Mouse (Mus musculus): ENCODE measurements around the gene Dnmbp.
A peak's percentile ranks its signal among the peaks of the same experiment; 100 is the strongest.
"Not testable (repeated sequence)": the region's sequence is repeated elsewhere in the genome, so short reads cannot be mapped to it uniquely, and the experiment has no call there.

Dnmbp gene

DNA sequence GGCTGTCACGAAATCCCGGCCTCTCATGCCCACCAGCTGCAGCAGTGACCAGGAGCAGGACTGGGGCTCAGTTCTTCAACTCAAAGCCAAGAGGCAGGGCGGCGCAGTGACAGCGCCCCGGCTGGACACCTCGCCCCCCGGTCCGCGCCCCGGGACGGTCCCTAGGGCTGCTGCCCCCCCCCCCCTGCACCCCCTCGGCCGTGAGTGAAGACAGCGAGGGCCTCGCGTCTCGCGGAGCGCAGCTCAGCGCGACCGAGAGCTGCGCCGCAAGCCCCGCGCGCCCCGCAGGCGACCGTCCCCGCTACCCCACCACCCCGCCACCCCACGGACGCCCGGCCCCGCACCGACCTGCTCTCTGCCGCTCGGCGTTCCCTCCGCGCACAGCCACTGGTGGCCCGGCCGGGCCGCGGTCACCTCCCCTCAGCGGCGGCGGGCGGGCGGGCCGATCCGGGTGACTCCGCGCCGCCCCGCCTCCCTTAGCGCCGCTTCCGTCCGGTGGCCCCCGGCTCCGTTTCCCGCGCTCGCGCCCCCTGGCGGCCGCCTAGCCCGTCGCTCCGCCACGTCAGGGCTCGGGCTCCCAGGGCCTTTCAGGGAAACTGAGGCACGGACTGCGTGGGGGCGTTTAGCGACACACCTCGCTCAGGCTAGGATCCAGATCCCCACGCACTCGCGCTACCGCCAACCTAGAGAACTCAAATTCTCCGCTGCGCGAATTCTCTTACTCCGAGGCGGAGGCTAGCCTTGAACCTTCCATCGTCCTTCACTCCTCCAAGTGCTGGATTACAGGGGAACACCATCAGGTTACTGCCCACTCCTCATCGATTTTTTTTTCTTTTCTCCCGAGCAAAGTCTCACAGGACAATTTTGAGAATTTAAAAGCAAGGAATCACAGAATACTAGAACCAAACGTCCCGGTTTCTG lies at the start of gene Dnmbp:
Dnmbp (minus strand) TSS at position 423 of the 921 bp plus-strand sequence.
- peak; percentile 14 for DNase-seq (ENCODE audit: low spot score)

DNA sequence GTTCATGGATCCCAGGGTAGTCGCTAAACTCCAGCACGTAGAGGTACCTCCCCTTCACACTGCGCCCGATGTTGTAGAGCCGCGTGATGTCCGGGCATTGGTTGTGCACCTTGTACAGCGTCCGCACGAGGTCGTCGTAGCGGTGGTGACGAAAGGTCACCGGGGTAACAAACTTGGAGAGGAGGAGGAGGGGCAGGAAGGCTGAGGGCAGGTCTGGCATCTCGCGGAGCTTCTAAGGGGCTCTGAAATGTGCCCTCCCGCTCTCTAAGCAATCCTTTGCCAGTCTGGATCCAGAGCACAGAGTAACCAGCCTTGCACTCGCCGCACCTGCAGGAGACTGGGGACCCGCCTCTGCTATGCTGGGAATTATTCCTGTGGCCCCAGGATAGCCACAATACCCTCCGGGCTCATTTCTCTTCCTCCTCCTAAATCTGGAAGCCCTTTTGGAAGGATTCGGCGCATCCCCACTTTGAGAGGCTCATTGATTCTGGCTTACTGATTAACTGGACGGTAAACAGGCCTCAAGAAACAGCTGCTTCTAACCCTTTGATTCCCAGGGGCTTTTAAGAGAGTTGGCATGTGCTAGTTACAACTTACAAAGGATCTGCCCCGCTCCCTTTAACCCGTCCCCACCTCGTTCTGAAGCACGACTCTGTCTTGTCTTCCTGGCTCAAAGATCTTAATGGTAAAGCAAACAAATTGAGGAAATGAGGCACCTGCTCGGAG lies 46.2 kb upstream of the Dnmbp start, which contains the start of gene Cpn1:
Cpn1 (minus strand) TSS at position 488 of the 726 bp plus-strand sequence.
- no peak for DNase-seq (ENCODE audit: low spot score)

GRCm38 (mm10) chr19:43981992-43982391 lies 42.0 kb upstream of the Dnmbp start:
- DNase-seq (ENCODE audit: low spot score) = no peak

- no peak for DNase-seq (ENCODE audit: low spot score)
These were observed 40.7 kb upstream of the Dnmbp start for GRCm38 (mm10) chr19:43980711-43981110.

- no peak for DNase-seq (ENCODE audit: low spot score)
These were observed 37.8 kb upstream of the Dnmbp start for GRCm38 (mm10) chr19:43977799-43978198.

- no peak for DNase-seq (ENCODE audit: low spot score)
These were observed 36.7 kb upstream of the Dnmbp start for GRCm38 (mm10) chr19:43976661-43977060.

DNA sequence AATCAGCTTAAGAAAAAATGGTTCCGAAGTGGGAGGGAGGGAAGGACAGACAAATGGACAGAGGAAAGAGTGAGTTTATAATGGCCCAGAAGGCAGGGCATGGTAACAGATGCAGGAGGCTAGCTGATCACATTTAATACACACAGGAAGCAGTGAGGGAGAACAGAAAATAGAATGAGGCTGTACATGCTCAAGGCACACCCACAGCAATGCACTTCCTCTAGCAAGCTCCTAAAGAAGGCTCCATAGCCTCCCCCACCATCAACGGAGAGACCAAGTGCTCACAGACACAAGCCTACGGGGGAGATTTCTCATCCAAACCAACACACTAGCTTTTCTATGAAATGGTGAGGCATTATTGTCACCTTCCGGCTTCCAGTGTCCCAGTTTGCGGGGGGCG lies 34.2 kb upstream of the Dnmbp start:
- no peak for DNase-seq (ENCODE audit: low spot score)

DNA sequence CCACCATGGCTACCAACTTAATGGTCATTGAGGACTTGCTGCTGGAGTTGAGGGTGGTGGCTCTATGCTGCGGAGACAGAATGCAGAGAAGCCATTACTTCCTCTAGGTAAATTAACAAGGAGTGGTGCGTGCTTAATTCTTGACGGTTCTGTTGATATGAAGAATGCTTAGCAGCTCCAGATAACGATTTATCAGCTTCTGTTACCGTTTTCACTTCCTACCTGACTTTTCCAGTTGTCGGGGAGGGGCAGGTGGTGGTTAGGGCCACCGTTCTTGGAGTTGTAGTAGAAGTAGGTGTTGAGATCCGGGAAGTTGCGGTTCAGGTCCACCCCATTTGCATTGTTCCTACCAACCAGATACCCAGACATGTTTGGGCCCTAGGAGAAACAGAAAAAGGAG lies 33.7 kb upstream of the Dnmbp start:
- no peak for DNase-seq (ENCODE audit: low spot score)

DNA sequence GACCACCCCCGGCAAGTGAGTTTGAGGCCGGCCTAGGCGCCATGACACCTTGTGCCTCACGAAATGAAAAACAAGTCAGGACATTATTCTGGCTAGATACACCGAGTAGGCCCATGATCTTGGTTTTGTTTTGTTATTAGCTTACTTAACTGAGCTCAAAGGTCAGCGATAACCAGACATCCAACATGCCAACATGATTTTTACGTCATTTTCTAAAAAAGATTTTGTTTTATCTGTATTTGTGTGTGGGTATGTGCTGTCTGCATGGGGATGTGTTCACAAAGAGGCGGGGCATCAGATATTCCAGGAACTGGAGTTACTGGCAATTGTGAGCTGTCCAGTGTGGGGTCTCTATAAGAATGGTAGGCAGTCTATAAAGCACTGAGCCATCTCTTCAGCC lies 32.1 kb upstream of the Dnmbp start:
- no peak for DNase-seq (ENCODE audit: low spot score)

GRCm38 (mm10) chr19:43968436-43969026 lies 28.5 kb upstream of the Dnmbp start:
- DNase-seq (ENCODE audit: low spot score) = no peak

DNA sequence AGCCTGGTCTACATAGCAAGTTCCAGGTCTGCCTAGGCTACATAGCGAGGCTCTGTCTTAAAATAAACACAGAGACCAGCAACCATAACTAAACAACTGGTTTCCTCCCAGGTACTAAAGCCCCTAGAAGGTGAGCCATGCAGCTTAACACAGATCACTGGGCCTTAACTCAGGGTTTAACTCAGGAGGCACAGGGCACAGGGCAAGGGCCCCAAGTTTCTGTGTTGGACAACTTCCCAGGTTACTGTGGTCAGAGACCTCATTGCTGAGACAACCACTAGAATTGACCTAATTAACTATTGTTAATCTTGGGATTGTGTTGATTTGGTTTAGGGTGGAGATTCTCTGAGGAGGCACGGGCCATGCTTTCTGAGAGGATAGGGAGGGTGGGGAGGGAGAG lies 26.5 kb upstream of the Dnmbp start:
- no peak for DNase-seq (ENCODE audit: low spot score)

- no peak for DNase-seq (ENCODE audit: low spot score)
These were observed 25.6 kb upstream of the Dnmbp start for GRCm38 (mm10) chr19:43965496-43966085.

GRCm38 (mm10) chr19:43962795-43963194 lies 22.8 kb upstream of the Dnmbp start:
- DNase-seq (ENCODE audit: low spot score) = no peak

- DNase-seq (ENCODE audit: low spot score) = no peak
These were observed 21.2 kb upstream of the Dnmbp start for GRCm38 (mm10) chr19:43961185-43961584.

GRCm38 (mm10) chr19:43960014-43960413 lies 20.0 kb upstream of the Dnmbp start:
- no peak for DNase-seq (ENCODE audit: low spot score)

DNA sequence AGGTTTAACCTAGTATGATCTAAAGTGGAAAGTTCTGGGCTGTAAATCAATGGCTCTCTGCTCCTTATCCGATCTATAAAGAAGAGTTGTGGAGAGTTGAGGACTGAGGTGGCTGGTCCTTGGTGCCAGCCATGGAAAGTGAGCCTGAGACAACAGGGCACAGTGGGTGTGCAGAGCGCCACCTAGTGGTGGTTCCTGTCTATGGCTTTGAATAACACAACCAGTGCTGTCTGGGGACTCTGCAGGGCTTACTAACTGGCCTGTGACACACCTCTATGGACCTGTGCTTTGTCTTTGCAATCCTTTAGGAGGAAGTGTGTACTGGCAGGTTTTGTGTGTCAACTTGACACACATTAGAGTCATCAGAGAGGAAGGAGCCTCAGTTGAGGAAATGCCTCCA lies 19.2 kb upstream of the Dnmbp start:
- peak; percentile 53 for DNase-seq (ENCODE audit: low spot score)

- peak; percentile 47 for DNase-seq (ENCODE audit: low spot score)
These were observed 17.9 kb upstream of the Dnmbp start for GRCm38 (mm10) chr19:43957881-43958280.

GRCm38 (mm10) chr19:43957402-43957801 lies 17.4 kb upstream of the Dnmbp start:
- DNase-seq (ENCODE audit: low spot score) = no peak

DNA sequence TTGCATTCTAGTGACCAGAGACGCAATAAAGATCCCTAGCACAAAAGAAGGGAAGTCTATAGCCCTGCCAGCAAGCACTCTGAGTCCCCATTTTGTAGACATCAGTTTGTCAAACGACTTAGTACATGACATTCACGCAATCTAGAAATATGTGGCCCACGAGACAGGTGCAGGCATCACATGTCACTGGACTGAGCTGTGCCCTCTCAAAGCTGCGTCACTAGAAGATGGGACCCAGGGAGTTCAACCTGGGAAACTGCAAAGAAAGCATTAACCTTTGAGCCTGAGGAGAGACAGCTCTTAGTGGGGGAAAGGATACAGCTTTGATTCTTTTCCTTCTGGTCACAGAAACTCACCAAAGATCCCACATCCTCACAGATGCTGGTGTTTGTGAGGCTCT lies 15.3 kb upstream of the Dnmbp start:
- no peak for DNase-seq (ENCODE audit: low spot score)

DNA sequence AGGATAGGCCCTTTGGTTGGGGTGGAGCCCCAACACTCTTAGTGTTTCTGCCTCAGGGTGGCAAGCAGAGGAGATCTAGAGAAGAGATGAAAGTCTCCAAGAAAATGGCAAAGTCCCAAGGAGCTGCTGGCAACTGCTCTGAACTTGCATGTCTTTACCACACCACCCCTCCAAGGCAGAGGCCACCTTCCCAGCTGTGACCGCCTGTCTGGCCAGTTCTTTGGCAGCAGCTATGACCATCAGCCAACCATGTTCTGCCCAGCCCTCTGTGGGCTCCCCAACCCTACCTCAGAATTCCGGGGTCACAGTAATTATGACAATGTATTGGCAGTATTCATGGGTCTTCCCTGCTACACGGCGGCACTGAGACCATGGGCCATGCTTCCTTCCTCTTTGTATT lies 14.9 kb upstream of the Dnmbp start:
- no peak for DNase-seq (ENCODE audit: low spot score)

DNA sequence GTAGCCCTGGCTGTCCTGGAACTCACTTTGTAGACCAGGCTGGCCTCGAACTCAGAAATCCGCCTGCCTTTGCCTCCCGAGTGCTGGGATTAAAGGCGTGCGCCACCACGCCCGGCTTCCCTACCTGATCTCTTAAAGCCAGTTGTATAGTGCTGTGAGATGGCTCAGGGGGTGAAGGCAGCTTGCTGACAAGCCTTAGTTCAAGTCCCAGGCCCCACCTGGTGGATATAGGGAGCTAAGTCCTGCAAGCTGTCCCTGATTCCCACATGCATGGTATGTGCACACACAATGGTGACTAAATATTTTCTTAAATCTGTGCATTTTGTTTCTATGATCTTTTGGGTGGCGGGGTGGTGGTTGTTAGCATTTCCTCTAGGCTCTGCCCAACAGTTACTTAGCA lies 12.9 kb upstream of the Dnmbp start:
- DNase-seq (ENCODE audit: low spot score) = not testable (repeated sequence)

DNA sequence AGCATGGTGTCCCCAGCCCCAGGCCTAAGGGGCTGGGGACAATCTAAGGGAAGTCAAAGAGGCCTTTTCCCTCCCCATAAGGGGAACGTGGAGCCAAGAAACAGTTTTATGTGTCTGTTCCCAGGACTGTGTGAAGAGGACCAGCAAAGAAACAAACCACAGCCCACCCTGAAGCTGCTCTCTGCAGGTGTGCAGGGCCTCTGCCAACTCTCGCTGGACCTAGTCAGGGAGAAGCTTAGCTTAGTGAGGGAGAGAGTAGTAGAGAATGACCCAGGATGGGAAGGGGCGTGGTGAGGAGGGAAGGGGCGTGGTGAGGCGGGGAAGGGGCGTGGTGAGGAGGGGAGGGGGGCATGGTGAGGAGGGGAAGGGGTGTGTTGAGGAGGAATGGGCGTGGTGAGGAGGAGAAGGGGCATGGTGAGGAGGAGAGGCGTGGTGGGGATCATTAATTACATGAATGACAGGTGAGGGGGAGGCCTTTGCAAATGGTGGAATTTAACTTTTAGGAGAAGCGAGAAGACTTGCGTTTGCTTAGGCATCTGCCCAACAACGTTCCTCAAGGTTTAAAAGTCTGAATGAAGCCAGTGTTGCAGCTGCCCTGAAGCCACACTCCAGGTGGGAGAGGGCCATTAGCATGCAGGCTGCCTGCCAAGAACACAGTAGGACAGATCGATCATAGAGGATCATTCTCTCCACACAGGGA lies 9.3 kb upstream of the Dnmbp start:
- no peak for DNase-seq (ENCODE audit: low spot score)

Measured in left cerebral cortex, adult 11 months (tissue).